Mouse (Mus musculus) kidney, postnatal 0 days (tissue): Measurements from ENCODE around the gene Emc10. TPM values are rescaled to one million over a fixed set of nuclear protein-coding genes. Genes with fewer than 3 reads are reported as not detected.
A peak's percentile ranks its signal among the peaks of the same experiment; 100 is the strongest.

ENCODE experiments used
- ATAC-seq: fragments of 200-750 bp; cut with Nextera tagmentation; replicated peaks from 2 replicates; pipeline ENCODE4 v1.8.0; 2017; ENCODE audit warnings: low read depth, moderate number of reproducible peaks, moderate TSS enrichment, moderate library complexity; ENCODE audit not compliant: low FRiP score
- DNase-seq: peaks from one replicate; pipeline ENCODE4 v3.0.0-alpha.2; 2016; ENCODE audit warnings: low spot score
- H3K27ac ChIP-seq: fragments of 300-500 bp; sonication (generic); 2 replicates; pipeline ENCODE4 v1.5.1; 2014; ENCODE audit warnings: mild to moderate bottlenecking
- H3K27me3 ChIP-seq: fragments of 300-500 bp; sonication (generic); 2 replicates; pipeline ENCODE4 v1.6.1; 2014; ENCODE audit warnings: low read length, mixed read lengths; ENCODE audit not compliant: insufficient read depth
- H3K36me3 ChIP-seq: fragments of 300-500 bp; sonication (generic); 2 replicates; pipeline ENCODE4 v1.6.1; 2014; ENCODE audit warnings: low read length, mixed read lengths; ENCODE audit not compliant: insufficient read depth
- H3K4me1 ChIP-seq: fragments of 300-500 bp; sonication (generic); replicated peaks from 2 replicates; pipeline ENCODE4 v1.6.1; 2014; ENCODE audit warnings: antibody characterized with exemption, low read length, mixed read lengths; ENCODE audit not compliant: insufficient read depth
- H3K4me2 ChIP-seq: fragments of 300-500 bp; sonication (generic); 2 replicates; pipeline ENCODE4 v1.6.1; 2014; ENCODE audit warnings: mild to moderate bottlenecking, low read length, moderate library complexity, mixed read lengths
- H3K4me3 ChIP-seq: fragments of 300-500 bp; sonication (generic); replicated peaks from 2 replicates; pipeline ENCODE4 v1.5.1; 2014; ENCODE audit warnings: low read depth, low read length
- H3K9ac ChIP-seq: fragments of 300-500 bp; sonication (generic); 2 replicates; pipeline ENCODE4 v1.6.1; 2014; ENCODE audit warnings: low read depth, low read length
- H3K9me3 ChIP-seq: fragments of 300-500 bp; sonication (generic); replicated peaks from 2 replicates; pipeline ENCODE4 v1.6.1; 2016; ENCODE audit warnings: low read length, inconsistent platforms, mixed read lengths
- CTCF ChIP-seq: IDR thresholded peaks from 2 replicates; pipeline ENCODE4 v1.5.1; 2016; ENCODE audit warnings: antibody characterized with exemption, low read depth, mild to moderate bottlenecking, moderate library complexity
- WGBS: fragments of 180-500 bp; shearing (Covaris S2); extraction: QIAGEN DNeasy Blood & Tissue Kit; methylation state at CpG from one replicate; pipeline ENCODE4 v1.1.7; 2014; 5-methylcytosine and 5-hydroxymethylcytosine counted together
- polyA plus RNA-seq: library from polyadenylated mRNA; unstranded; fragments of >200 nt; fragmentation: Nextera tagmentation; extraction: Ambion mirVana; gene quantifications from 2 replicates; pipeline ENCODE4 v1.2.1, GENCODE M21; 2015

Gene Emc10
- polyA plus RNA-seq, 1 experiment from 2014 or later, result 136 TPM

DNA sequence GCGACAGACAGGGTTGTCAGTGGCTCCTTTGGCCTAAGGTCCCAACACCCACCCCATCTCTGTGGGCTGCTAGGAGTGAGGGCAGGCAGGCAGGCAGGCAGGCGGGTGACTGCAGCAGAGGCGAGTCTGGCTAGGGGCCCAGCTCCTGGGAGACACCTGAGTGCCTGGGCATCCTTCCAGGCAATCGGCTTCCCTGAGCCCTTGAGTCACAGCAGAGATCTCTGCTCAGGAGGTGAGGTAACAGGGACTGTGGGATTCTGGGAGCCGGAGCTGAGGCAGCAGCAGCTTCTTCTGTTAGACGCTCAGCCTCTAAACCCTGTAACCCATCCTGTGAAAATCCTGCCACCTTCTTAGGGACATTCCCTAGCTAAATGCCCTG lies 40.2 kb upstream of the Emc10 start:
- H3K9me3 ChIP-seq, result no peaks in the 10 kb centered on the region
- H3K4me1 ChIP-seq, result no peaks in the 10 kb centered on the region
- no peak overlapping the region for H3K4me3 ChIP-seq
- no peak overlapping the region for H3K9ac ChIP-seq
- no peak overlapping the region for H3K27ac ChIP-seq
- no peak for TF ChIP-seq CTCF
- no peak for ATAC-seq
- no peak overlapping the region for H3K4me2 ChIP-seq
- no peak for DNase-seq
- H3K36me3 ChIP-seq, result peaks cover 27% of the 10 kb centered on the region
- WGBS, result 83% methylated on average over 6 of the region's 6 CpGs
- no peaks in the 10 kb centered on the region for H3K27me3 ChIP-seq

DNA sequence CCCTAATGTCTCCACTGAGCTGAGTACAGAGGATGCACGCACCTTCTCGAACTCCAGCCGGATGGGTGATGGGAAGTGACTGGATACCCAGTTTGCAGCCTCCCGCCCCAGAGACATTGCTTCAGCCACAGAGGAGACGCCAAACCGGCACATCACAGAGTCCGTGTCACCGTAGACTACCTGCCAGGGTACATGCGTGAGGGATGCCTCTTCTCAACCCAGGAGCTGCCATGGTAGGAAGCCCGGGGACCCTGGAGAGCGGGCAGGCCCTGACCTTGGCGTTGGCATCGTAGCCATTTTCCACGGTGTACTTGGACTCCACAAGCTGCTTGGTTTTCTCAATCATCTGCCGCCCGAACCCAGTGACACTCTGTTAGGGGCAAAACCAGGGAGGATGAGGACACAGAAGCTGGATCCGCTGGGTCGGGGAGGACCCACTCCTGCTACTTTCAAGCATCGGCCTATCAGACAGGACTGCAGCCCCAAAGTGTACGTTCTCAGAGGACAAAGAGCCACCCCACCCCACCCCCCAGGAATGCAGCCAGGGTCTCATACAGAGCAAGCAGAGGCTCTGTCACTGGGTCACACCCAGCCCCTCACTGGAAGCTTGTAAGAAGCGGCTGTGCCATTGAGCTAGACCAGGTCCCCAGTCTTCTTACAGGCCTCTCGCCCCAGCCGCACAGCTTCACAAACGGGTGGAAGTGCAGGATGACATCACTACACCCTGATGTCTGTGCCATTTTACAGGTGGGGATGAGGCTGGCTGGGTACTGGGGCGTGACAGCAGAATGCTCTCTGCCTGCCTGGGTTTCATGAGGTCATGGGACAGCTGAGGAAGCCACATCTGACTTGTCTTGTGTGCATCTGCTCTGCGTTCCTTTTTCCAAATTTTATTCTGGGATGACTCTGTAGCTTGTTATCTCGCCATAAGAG lies 39.6 kb upstream of the Emc10 start:
- Histone ChIP-seq H3K27me3 (no peaks in the 10 kb centered on the region), H3K9me3 (no peaks in the 10 kb centered on the region), H3K36me3 (peaks cover 20% of the 10 kb centered on the region), H3K27ac (no peak overlapping the region), H3K9ac (no peak overlapping the region), H3K4me2 (no peak overlapping the region), H3K4me3 (no peak overlapping the region), H3K4me1 (no peaks in the 10 kb centered on the region)
- WGBS, result 90% methylated on average over 27 of the region's 27 CpGs
- TF ChIP-seq CTCF, result no peak
- ATAC-seq, result no peak
- DNase-seq, result no peak

DNA sequence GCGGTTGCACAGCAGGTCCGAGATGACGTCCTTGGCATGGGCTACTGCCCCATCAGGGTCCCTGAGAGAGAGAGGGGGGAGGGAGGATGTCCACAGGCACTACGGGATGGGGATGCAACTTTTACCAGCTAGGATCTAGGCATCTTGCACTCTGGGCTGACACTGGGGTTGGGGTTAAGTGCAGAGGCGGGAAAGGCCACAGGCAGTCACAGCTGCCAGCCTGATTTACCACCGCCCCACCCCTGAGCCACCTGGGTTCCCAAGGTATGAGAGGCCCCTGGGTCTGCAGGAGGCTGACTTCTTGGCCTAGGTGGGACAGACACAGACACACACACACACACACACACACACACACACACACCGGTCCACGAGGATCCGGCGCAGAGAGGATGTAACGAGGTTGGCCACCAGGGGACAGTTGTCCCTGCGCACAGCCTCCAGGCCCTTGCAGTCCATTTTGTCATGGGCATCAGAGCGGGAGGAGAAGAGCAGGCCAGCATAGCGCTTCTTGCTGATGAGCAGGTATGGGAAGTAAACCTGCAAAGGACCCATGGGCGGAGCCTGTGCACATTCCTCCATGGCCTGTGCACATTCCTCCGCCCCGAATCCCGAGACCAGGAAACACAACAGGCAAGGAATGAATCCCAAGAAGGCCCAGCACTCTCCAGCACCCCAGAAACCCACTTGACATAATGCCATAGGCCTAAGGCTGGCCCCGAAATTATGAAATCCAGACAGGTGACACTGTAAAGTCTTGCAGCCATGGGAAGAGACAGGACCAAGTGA lies 38.5 kb upstream of the Emc10 start:
- Histone ChIP-seq H3K4me3 (no peak overlapping the region), H3K4me2 (no peak overlapping the region), H3K27ac (no peak overlapping the region), H3K27me3 (no peaks in the 10 kb centered on the region), H3K36me3 (peaks cover 12% of the 10 kb centered on the region), H3K4me1 (no peaks in the 10 kb centered on the region), H3K9ac (no peak overlapping the region), H3K9me3 (no peaks in the 10 kb centered on the region)
- WGBS, result 82% methylated on average over 19 of the region's 19 CpGs
- TF ChIP-seq CTCF, result peak; percentile 35; the same call in 1 of the 2 replicates
- ATAC-seq (no peak), DNase-seq (no peak)

DNA sequence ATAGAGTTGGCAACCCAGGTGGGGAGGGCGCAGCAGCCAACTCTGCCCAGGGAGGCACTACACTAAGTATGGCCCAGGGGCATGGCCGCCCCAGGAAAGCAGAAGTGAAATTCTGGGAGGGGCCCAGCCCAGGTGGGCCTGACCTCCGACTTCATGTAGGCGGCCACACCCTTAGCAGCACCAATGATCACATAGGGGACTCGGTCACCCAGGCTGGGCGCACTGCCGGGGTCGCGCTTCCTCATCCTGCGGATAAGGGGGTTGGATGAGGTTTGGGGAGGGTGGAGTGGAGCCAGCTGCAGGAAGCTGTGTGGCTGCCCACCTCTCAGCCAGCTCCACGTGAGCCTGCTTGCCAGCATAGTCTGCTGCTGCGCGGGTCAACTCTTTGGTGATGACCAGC lies 37.9 kb upstream of the Emc10 start:
- Histone ChIP-seq H3K4me3 (no peak overlapping the region), H3K9ac (no peak overlapping the region), H3K4me2 (no peak overlapping the region), H3K9me3 (no peaks in the 10 kb centered on the region), H3K27ac (no peak overlapping the region), H3K36me3 (peaks cover 12% of the 10 kb centered on the region), H3K4me1 (no peaks in the 10 kb centered on the region), H3K27me3 (no peaks in the 10 kb centered on the region)
- ATAC-seq, result no peak
- DNase-seq, result no peak
- no peak for TF ChIP-seq CTCF
- WGBS, result 88% methylated on average over 12 of the region's 13 CpGs

DNA sequence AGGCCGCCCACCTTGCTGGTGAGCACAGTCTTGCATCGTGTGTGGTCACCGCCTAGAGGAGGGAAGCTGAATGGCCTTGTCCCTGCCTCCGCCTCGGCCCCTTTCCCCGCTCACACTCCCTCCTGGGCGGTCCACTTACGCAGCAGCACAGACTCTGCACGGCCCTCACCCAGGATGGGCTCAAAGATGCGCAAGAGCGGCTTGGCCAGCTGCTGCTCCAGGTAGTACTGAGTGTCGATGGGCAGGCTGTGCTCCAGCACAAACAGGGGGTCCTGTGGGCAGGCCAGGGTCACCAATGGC lies 37.4 kb upstream of the Emc10 start:
- no peak for TF ChIP-seq CTCF

DNA sequence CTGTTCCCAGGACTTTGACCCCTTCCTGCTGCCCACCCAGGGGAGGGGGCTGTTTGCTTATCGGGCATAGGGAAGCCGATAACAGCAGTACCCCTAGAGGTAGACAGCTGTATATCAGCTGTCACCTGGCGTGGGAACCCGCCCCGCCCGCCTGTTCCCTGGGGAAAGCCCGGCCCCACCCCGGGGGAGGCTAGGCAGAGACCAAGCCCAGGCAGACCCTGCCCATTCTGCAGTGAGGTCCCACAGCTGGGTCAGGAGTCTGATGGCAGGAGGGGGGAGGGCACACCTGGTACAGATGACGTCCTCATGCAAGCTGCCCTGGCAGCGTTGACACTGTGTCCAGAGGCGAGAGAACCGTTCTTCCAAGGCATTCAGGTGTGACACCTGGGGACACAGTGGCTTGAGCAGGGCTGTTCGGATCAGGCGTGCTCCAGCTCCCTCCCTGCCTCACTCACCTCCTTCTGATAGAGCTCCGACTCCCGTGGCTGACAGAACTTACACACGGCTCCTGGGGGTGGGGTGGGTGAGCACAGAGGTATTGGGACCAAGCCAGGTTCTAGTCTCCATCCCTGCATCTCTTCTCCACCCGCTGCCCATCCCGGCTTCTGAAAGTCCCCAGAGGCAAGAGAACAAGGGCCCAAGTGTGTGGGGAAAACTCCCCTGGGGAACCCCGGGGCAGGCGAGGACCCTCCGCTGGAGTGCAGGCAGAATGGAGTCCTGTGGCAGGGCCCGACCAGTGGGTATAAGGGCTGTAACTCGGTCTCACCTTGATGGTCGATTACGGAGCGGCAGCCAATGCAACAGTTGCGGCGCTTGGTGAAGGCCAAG lies 36.8 kb upstream of the Emc10 start:
- Histone ChIP-seq H3K4me2 (no peak overlapping the region), H3K4me1 (no peaks in the 10 kb centered on the region), H3K9ac (no peak overlapping the region), H3K36me3 (peaks cover 12% of the 10 kb centered on the region), H3K27ac (no peak overlapping the region), H3K4me3 (no peak overlapping the region), H3K27me3 (no peaks in the 10 kb centered on the region), H3K9me3 (no peaks in the 10 kb centered on the region)
- no peak for TF ChIP-seq CTCF
- DNase-seq, result no peak
- ATAC-seq, result no peak
- 79% methylated on average over 29 of the region's 29 CpGs for WGBS

More for the DNA sequence above, 37.4 kb upstream of the Emc10 start:
- Histone ChIP-seq H3K36me3 (peaks cover 12% of the 10 kb centered on the region), H3K27ac (no peak overlapping the region), H3K9ac (no peak overlapping the region), H3K4me1 (no peaks in the 10 kb centered on the region), H3K27me3 (no peaks in the 10 kb centered on the region), H3K9me3 (no peaks in the 10 kb centered on the region), H3K4me3 (no peak overlapping the region), H3K4me2 (no peak overlapping the region)
- WGBS, result 80% methylated on average over 12 of the region's 12 CpGs
- ATAC-seq, result no peak
- DNase-seq, result no peak
